Mouse (Mus musculus) MEL-GATA-1-ER (cell line): ENCODE data around the gene Rapgef4.
A peak's percentile ranks its signal among the peaks of the same experiment; 100 is the strongest.

Source experiments
- DNase-seq: peaks from one replicate; pipeline ENCODE4 v3.0.0-alpha.2; 2012; ENCODE audit warnings: low read depth; ENCODE audit errors: extremely low read depth

The Rapgef4 gene

GRCm38 (mm10) chr2:72148647-72149046 lies 167.6 kb downstream of the Rapgef4 start:
- DNase-seq = no peak

GRCm38 (mm10) chr2:72149059-72149458 lies 168.0 kb downstream of the Rapgef4 start:
- no peak for DNase-seq

- peak; percentile 77 for DNase-seq
Observed at GRCm38 (mm10) chr2:72151792-72152554, 170.9 kb downstream of the Rapgef4 start.

DNA sequence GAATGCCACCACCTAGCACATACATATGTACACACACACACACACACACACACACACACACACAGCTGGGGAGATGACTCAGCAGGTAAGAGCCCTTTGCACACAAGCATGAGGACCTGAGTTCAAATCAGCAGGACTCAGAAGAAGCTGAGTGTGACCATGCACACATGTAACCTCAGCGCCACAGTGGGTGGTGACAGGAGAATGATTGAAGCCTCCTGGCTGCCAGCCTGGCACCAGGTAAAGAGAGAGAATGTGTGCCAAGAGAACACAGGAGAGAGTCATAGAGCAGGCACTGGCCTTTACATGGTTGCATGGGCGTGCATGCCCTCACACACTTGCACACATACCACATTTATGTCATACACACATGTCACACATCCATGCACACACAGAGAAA lies 171.7 kb downstream of the Rapgef4 start:
- DNase-seq = no peak

- no peak for DNase-seq
Observed at GRCm38 (mm10) chr2:72153851-72154250, 172.8 kb downstream of the Rapgef4 start.

DNA sequence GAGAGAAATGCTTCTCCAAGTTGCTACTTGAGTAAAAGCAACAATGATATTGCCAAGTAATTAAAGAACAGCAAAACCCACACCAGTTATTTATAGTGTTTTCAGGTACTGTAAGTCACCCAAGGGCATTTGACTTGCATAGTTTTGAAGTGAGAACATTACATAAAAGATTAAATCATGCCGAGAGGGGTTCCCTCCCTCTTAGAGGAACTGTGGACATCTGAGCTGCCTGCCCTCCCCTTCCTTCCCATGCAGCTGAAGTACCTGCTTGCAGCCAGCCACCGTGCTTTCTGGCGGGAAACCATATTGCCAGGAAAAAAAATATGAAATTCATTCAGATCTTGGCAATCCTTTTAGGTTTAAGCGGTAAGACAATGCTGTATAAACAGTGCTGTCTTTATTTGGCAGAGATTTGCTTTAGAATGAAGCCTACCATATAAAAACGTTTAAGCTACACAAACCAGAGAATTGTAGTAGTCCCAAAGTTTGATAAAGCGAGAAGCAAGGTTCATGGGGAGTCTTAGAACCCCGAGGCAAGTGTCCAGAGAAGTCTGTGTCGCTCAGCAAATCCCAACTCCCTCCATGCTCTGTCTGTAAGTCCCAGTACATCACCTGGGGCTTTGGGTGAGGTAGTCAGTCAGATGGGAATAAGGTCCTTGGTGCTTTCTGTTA lies 174.2 kb downstream of the Rapgef4 start:
- DNase-seq = no peak

GRCm38 (mm10) chr2:72156484-72156883 lies 175.4 kb downstream of the Rapgef4 start:
- no peak for DNase-seq

DNA sequence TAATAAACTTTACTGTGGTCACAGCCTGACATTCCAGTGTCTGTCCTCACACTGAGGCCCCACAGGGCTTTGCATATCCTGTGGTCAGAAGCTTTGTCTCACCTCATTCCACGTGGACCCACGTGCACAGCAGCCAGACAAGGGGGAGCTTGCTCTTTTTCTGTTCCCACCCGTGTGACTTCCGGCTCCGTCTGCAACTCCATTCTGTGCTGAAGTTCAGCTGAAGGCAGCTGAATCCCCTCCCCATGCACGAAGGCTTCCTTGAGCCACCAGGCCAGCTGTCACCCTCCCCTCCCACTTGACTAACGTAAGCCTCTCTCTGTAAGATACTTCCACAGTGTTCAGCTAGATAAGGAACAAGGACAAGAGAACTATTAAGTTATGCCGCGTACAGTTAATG lies 176.5 kb downstream of the Rapgef4 start:
- no peak for DNase-seq

- DNase-seq = no peak
Observed at GRCm38 (mm10) chr2:72158045-72158444, 177.0 kb downstream of the Rapgef4 start.

- DNase-seq = no peak
Observed at GRCm38 (mm10) chr2:72158691-72159225, 177.7 kb downstream of the Rapgef4 start.

DNA sequence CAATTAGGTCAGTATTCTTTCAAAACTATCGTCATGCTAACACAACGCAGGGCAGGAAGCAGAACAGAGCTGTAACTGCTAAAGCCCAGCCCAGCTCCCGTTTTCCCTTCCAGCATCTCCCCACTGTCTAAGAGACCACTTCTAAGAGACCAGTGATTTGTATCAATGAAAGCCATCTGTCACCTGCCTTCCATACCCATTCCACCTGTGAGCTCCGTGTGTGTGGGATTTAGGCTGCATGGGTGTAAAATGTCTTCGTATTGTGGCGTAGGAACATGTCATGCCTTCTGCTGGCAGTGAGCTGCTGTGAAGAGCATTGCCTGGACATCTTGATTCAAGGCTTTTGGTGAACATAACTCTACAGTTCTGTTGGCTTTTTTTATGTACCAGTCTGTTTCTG lies 178.2 kb downstream of the Rapgef4 start:
- DNase-seq = no peak

DNA sequence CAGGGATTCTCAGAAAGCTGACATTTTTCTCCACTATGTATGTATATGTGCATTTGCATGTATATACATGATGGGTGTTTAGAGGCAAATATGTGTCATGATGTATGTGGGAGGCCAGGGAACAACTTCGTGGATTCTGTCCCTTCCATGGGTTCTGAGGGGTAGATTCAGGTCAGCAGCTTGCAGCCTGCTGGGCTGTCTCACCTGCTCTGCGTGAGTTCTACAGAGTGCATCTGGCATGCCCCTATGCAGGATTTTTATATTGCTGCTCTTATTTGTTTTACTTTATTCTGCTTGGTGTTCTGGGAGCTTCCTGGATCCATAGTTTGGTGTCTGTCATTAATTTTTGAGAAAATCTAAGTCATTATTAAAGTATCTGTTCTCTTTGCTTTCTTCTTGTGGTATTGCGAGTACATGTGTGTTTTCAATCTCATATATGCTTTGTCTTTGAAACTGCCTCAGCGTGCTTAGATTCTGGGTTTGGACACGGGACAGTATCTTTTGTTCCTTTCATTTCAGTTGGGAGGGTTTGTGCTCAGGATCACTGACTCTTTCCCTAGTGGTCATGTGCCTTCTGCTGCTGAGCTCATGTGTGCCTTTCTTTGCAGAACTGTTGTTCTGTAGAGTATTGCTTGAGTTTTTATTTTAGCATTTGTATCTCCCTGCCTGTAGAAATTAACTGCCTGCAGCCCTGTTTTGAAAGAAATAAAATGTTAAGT lies 184.3 kb downstream of the Rapgef4 start:
- no peak for DNase-seq

DNA sequence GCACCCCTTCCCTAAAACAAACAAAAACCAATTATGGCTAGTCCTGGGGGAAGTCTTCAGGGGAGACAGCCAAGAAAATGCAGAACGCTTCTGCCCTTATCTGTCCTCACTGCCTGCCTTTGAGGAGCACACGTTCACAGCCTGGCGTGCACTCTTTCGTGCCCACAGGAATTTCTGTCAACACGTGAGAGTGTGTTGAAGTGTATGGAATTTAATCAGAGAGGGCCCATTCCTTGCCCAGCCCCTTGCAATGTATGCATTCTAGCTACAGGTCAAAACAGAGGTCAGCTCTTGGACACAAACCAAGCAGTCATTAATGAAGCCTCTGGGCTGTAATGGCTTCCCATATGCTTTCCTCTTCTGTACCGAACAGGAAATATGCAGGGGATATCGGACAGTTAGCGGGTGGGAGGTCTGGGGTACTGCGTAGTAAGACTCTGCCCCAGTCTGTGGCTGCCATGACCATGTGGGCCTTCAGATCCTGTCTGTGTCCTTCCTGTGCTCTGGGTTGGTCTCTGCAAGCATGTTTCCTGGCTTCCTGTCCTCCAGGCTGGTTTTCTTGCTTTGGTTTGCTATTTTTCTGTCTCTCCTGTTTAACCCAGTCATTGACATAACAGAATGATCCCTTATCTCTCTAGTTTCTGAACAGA lies 188.5 kb downstream of the Rapgef4 start:
- no peak for DNase-seq

DNA sequence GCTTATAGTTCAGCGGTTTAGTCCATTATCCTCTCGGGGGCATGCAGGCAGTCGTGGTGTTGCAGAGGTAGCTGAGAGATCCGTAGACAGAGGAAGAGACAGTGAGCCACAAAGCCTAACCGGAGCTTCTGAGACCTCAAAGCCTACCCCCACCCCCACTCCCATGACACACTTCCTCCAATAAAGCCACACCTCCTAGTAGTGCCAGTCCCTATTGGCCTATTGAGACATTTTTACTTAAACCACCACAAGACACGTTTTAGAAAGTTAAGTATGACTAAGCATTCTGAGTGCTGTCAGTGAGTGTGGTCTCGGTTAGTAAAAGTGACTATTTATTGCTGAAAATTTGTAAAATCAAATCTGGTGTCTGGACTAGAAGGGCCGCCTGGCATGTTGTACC lies 189.5 kb downstream of the Rapgef4 start:
- no peak for DNase-seq

GRCm38 (mm10) chr2:72171204-72171603 lies 190.2 kb downstream of the Rapgef4 start:
- DNase-seq = no peak

- DNase-seq = no peak
Observed at GRCm38 (mm10) chr2:72173010-72173409, 192.0 kb downstream of the Rapgef4 start.

- no peak for DNase-seq
Observed at GRCm38 (mm10) chr2:72173844-72174243, 192.8 kb downstream of the Rapgef4 start.

DNA sequence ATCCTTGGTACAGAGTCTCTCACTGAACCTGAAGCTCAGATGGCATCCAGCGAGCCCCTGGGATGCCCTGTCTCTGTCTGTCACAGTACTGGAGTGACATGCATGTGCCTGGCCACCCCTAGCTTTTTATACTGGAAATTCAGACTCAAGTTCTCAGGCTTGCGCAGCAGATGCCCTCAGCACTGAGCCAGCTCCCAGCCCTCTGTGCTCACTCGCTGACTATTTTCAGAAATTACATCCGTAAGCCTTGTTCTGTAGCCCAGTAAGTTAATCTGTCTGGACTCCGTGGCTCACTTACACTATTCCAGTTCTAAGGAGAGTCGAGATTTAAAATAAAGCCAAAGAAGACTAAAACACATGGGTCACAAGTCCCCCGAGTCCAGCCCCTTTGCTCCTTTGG lies 194.5 kb downstream of the Rapgef4 start:
- no peak for DNase-seq

DNA sequence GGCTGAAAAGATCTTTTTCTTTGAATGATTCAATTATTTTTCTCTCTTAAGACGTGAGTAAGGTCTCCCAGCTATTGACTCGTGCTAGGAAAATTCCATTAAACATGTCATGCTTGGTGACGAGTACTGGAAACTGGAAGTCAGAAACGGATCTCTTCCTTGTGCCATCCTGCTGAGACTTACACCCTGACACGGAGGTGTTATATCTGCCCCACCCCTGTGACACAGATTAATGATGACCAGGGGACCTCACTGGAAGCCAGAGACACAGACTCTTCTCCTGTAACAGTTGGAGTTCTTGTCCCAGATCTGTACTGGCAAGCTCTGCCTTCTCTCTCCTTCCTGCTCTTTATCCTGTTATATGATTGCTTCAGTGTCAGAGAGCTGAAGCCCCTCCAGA lies 194.9 kb downstream of the Rapgef4 start:
- DNase-seq = no peak

DNA sequence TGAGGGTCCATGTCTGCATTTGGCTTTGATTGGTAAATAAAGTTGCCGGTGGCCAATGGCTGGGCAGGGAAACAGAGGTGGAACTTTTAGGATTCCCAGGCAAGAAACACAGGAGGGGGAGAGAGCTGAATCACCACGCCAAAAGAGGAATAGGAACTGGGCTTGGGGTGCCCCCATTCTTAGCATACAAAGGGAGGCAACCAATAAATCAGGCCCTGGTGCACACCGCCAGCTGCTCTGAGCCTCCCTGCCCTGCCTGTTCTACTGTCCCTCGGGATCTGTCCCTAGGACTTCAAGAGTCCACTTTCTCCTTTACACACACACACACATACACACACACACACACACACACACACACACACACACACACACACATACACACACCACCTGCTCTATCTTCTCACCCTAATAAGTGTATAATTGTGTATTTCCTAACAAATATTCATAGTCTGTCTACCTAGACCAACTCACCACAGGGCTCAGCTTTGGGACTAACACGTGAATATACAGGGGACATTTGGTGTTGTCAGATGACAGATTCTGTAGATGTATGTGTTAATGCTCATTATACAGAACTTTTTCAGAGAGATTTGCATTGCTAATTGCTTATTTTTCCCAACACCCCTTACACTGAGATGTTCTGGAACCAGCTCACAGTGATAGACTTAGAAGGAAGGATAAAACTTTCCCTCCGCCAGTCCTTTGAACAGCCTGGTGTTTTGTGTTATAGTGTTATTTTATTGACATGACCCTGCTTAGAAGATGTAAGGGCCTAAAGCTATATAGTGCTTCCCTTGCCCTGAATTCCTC lies 196.4 kb downstream of the Rapgef4 start:
- no peak for DNase-seq

- DNase-seq = no peak
Observed at GRCm38 (mm10) chr2:72178025-72178424, 197.0 kb downstream of the Rapgef4 start.
